Mouse (Mus musculus): Measurements from ENCODE around the gene Fam49a.
"Not testable (repeated sequence)": the region's sequence is repeated elsewhere in the genome, so short reads cannot be mapped to it uniquely, and the experiment has no call there.

Fam49a gene

GRCm38 (mm10) chr12:12314326-12314725 is 52.4 kb downstream of the Fam49a start:
- DNase-seq (ENCODE audit: low spot score in 2 of 2), result no peak

DNA sequence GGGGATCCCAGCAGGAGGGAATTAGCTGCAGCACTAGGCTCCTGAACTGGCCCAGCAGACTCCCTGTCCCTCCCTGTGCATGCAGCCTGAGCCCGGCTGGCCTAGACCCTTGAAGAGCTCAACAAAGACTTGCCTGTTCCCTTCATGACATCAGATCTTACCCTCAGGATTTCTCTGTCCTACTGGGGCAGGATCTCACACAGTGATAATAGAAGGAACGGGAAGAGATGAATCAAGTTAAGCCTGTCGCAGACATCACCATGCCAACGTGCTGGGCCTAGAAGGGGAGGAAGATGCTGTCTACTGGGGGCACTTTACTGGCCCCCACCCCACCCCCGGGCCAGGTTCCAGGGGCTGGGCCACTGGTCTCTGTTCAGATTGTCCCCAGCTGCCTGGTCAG is 53.1 kb downstream of the Fam49a start:
- DNase-seq (ENCODE audit: low spot score in 2 of 2), result no peak

DNA sequence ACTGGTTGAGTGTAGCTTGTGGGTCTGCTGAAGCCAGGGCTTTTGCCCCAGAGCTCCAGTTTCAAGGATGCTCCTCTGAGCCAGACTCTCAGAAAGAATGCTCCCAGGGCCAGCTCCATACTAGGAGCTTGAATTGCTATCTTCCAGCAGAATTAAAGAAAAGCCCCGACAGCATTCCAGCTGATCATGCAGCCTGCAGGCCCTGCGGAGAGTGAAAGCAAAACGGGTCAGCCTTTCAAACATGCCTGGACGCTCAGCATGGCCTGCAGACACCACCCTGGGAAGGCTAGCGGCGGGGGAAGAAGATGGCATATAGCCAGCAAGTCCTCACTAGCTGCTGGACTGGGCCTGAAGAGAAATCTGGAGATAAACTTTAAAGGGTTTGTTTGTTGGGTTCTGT is 55.0 kb downstream of the Fam49a start:
- DNase-seq (ENCODE audit: low spot score in 2 of 2), result no peak

DNA sequence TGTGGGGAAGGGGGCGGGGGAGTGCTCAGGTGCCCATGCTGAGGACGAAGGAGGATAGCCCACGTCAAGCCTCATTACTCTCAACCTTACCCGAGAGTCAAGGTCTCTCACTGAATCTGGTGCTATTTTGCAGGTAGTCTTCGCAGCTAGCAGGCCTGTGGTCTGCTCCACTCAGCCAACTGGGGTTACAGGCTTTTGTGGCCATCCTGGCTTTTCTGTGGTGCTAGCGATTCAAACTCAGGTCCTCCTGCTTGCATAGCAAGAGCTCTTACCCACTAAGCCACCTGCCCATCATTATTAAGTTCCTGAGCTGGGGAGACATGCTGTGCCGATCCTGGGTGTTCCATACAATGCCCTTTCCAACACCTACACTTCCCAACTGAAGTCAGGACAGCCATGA is 55.7 kb downstream of the Fam49a start:
- DNase-seq (ENCODE audit: low spot score in 2 of 2), result no peak

DNA sequence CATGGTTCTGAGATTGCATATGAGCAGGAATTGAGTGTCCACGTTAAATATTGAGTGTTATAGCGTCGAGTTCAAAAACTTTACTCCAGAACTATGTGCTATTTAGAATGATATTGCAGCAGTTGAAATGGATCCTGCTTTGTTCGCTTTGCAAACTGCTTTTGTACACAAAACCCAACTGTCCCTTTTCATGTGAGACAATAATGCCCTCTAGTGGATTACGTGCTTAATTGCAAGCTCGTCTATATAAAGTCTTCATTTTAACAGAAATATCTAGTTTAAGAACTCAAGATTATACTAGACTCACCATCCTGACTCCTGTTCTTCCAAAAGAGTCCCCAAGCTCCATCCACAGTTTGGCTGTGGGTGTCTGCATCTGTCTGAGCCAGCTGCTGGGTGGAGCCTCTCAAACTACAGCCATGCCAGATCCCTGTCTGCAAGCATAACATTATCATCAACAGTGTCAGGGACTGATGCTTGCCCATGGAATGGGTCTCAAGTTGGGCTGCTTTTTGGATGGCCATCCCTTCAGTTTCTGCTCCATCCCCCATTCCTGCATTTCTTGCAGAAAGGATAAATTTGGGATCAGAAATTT is 56.3 kb downstream of the Fam49a start:
- no peak for DNase-seq (ENCODE audit: low spot score in 2 of 2)

DNA sequence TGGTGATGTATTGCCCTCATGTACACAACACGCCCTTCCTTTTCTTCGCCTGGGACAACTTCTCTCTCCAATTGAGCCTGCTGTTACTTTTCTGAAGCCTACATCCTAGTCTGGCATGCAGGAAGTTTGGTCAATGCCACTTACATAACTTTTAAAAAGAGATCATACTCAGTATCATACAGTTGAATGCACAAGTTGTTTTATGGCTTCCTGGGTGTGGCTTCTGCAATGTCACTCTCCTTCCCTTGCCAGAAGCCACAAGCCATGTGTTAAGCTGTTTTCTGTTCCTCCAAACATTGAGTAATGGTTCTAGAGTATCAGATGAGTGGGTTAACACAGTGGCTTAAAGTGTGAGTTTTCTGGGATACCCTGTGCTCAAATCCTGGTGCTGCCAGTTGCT is 58.8 kb downstream of the Fam49a start:
- DNase-seq (ENCODE audit: low spot score in 2 of 2), result no peak

GRCm38 (mm10) chr12:12321111-12321510 is 59.2 kb downstream of the Fam49a start:
- no peak for DNase-seq (ENCODE audit: low spot score in 2 of 2)

DNA sequence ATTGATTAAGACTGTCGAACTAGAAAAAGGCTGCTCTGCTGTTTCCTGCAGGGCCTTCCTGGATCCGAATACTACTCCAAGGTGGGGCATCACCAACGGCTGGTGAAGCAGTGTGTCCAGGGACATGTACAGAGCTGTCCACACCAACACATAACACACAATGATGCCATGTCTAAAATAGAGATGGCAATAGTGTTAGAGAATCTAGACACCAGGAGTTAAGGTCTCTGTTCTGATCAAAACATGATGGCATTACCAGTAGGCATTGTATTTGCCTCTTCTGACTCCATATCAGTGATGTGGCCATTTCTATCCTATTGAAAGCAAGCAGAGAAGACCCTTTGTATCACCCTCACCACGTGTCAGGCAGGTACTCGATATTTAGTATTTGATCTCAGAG is 61.1 kb downstream of the Fam49a start:
- DNase-seq (ENCODE audit: low spot score in 2 of 2), result peak in 1 of 2 experiments; percentile 44

GRCm38 (mm10) chr12:12323616-12324223 is 61.8 kb downstream of the Fam49a start:
- DNase-seq (ENCODE audit: low spot score in 2 of 2), result peak; percentile 80 to 94

GRCm38 (mm10) chr12:12324266-12324665 is 62.3 kb downstream of the Fam49a start:
- DNase-seq (ENCODE audit: low spot score in 2 of 2), result not testable (repeated sequence)

DNA sequence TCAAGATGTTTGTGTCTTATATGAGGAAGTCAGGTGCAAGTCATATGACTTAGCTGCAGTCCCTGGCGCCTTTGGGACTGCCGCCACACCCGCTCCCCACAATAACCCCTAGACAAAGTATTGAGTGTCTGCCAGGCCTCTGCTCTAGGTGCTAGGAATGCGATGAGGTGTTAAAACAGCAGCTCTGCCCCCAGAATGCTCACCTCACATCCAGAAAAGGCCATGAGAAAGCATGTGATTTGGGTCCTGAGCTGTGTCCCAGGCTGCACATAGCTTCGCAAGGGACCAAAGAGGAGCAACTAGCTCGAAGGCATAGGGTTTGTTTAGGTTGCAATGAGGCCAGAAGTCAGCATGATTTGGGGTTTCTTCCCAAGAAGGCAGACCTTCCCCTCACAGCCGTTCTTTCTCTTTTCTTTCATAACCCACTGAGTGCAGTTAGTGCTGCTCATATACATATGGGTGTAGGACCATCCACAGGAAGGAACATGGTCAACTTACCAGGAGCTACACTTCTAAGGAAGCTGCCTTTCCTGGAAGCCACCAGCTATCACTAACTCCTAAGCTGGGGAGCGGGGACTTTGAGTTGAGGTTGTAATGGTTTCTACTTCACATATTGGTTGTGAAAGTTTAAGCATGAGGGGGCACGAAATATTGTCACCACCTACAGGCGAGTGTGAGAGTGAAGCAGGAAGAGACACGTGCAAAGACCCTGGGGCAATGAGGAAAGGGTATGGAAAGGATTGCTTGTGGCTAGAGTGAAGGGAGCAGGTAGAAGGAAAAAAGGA is 71.8 kb downstream of the Fam49a start:
- DNase-seq (ENCODE audit: low spot score in 2 of 2), result no peak

- DNase-seq (ENCODE audit: low spot score in 2 of 2), result no peak
Measured at GRCm38 (mm10) chr12:12334486-12334885, 72.5 kb downstream of the Fam49a start.

- no peak for DNase-seq (ENCODE audit: low spot score in 2 of 2)
Measured at GRCm38 (mm10) chr12:12335566-12335965, 73.6 kb downstream of the Fam49a start.

GRCm38 (mm10) chr12:12337378-12337777 is 75.4 kb downstream of the Fam49a start:
- no peak for DNase-seq (ENCODE audit: low spot score in 2 of 2)

DNA sequence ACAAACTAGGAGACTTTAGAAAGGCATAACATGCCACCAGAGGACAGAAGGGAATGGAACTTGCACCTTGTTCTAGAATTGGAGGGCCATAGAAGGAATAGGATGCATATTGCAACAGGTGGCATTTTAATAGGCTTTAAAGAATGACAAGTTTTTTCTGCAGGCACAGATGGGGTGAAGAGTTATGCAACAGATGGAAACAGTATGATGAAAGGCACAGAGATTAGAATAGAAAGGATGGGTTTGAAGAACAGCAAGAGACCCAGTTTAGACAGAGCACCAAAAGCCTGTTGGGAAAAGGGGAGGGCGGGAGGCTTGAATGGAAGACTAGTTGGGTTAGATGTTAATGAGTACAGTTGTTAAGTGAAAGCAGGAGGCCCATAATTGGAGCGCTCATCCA is 81.4 kb downstream of the Fam49a start:
- no peak for DNase-seq (ENCODE audit: low spot score in 2 of 2)

DNA sequence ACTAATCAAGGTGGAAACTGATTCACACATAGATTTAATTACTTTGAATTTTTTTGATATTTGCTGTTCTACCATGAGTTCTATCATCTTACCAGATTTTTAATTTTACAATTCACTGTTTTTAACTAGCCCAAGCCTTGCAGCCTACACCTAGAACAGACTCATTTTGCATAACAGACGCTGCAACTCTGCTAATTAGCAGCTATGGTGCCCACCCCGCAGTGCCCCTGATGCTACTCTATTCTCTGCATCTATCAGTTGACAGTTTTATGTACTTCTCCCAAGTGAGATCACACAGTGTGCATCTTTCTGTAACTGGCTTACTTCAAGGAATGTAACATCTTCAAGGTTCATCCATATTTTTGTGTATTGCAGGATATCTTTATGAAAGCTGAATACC is 86.7 kb downstream of the Fam49a start:
- DNase-seq (ENCODE audit: low spot score in 2 of 2), result no peak

DNA sequence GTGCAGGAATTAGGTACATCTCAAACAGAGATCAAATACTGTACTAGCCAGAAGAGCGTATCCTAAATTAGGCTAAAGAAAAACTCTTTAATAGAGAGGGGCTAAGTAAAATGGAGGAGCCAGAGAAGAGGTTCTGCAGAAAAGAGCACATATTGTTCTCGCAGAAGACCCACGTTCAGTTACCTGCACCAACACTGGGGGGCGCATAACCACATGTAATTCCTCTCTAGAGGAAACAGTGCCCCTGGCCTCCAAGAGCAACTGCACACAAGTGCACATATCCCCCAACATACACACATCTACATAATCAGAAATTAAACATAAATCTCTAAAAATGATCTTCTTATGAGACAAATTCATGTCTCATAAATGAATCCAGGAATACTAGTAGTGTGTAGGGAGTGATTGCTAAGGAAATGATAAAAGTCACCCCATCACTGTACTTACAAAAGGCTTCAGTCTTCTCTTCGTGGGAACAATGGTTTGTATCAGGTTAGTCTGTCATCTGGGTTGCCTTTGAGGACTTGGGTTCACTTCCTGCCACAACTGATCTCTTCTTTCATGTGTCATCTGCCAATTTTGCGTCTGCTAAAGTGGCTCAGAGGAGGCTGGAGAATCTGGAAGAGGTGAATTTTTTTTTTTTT is 87.8 kb downstream of the Fam49a start:
- no peak for DNase-seq (ENCODE audit: low spot score in 2 of 2)

DNA sequence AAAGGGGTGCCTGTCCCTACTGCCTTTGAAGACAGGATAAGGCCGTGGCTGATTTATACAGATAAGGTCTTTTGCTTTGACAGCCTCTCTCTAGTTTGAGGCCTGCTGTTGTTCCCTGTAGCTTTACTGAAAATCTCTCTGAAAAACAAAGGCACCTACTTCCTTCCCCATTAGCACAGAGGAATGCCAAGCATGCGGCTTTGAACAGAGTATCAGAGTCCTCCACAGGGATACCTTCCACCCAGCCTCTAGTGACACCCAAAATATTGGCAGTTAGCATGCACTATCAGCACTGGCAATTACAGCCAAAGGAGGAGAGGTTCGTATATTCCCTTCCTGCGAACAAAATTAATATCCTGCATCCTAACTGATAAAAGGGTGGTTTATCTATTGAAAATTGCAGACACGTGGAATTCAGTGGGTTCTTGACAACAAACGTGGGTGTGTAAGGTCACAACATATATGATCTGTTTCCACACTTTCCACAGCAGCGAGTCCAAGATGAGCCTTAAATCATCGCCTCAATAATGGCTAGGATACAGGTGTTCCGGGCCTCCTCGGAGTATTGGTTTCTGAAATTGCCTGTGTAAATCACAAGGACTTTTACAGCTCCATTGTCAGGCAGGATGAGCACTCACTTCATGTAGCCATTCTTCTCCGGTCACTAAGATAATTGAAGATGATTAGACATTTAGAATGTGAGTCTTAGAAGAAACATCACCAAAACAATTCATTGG is 90.0 kb downstream of the Fam49a start:
- DNase-seq (ENCODE audit: low spot score in 2 of 2), result no peak

DNA sequence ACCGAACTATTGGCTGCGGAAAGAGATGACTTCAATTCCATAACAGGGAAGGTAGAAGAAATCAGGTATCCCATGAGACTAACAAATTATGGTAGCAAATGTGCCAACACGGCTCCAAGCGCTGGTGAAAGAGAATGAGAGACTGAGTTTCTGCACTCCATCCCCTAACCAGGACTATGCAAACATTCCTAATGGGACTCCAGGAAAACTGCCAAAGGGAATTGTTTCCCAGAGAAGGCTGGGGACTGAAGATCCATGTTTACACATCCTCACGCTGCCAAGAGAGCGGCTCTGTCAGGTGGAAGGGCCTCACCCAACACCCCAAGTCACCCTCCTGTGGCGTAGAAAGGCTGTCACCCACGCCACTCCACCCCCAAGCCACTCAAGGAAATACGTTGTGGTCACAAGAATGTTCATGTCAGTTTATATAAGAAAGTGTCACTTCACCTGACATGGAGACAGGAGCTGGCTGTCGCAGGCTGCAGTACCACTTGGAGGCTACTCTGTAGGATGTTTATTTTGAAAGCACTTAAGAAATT is 92.2 kb downstream of the Fam49a start:
- DNase-seq (ENCODE audit: low spot score in 2 of 2), result no peak

DNA sequence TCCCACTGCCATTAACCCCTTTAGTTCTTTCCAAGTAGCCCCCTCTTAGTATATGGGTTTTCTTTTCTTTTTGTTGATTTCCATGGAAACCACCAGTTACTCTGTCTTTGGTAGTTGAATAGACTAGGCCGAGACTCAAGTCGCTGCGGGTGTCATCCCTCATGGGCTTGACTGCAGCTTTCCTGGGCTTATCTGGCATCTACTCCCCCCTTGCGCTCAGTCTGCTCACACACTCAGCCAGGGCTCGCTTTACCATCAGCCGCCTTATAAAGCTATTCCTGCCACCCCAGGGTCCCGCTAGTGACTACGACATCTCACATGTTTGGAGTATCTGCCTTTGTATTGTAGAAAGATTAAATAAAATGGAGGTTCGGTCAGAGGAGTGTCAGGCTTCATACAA is 94.1 kb downstream of the Fam49a start:
- DNase-seq (ENCODE audit: low spot score in 2 of 2), result no peak

DNA sequence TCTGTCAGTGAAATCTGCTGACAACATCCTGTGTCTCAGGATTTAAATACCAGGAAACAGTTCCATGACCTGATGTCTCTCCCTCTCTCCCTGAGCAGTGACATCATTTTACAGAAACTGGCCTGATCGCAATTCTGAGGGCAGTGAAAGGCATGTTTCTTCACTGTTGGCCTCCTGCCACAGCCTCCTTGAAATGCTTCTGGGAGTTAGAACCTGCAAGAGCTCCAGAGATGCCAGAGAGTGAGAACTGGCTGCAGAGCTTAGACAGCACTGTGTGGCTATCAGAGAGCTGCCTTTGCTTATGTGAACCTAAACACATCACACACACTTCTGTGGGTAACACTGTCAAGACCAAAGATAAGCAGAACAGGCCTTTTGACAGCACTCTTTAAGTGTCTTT is 94.5 kb downstream of the Fam49a start:
- DNase-seq (ENCODE audit: low spot score in 2 of 2), result no peak

GRCm38 (mm10) chr12:12356946-12357345 is 95.0 kb downstream of the Fam49a start:
- DNase-seq (ENCODE audit: low spot score in 2 of 2), result no peak
